Mouse (Mus musculus) kidney, embryonic 16.5 days (tissue): ENCODE data around the gene Gm10638. TPM values are rescaled to one million over a fixed set of nuclear protein-coding genes. Genes with fewer than 3 reads are reported as not detected.

Experiments used
- ATAC-seq: fragments of 200-750 bp; cut with Nextera tagmentation; 2 replicates; pipeline ENCODE4 v1.8.0; 2017; ENCODE audit warnings: moderate TSS enrichment; ENCODE audit not compliant: low FRiP score, low TSS enrichment
- H3K27ac ChIP-seq: fragments of 300-500 bp; sonication (generic); 2 replicates; pipeline ENCODE4 v1.5.1; 2014; ENCODE audit warnings: low read length
- H3K27me3 ChIP-seq: fragments of 300-500 bp; sonication (generic); 2 replicates; pipeline ENCODE4 v1.6.1; 2014; ENCODE audit warnings: low read length, control low read depth, mixed read lengths; ENCODE audit not compliant: insufficient read depth
- H3K36me3 ChIP-seq: fragments of 300-500 bp; sonication (generic); 2 replicates; pipeline ENCODE4 v1.6.1; 2014; ENCODE audit warnings: low read length, control low read depth, mixed read lengths; ENCODE audit not compliant: insufficient read depth
- H3K4me1 ChIP-seq: fragments of 300-500 bp; sonication (generic); 2 replicates; pipeline ENCODE4 v1.6.1; 2014; ENCODE audit warnings: low read length, control low read depth, mixed read lengths; ENCODE audit not compliant: insufficient read depth
- H3K4me2 ChIP-seq: fragments of 300-500 bp; sonication (generic); replicated peaks from 2 replicates; pipeline ENCODE4 v1.6.1; 2014; ENCODE audit warnings: low read depth, low read length
- H3K4me3 ChIP-seq: fragments of 300-500 bp; sonication (generic); 2 replicates; pipeline ENCODE4 v1.5.1; 2014; ENCODE audit warnings: mild to moderate bottlenecking, low read length
- H3K9ac ChIP-seq: fragments of 300-500 bp; sonication (generic); replicated peaks from 2 replicates; pipeline ENCODE4 v1.6.1; 2014; ENCODE audit warnings: low read length
- H3K9me3 ChIP-seq: fragments of 300-500 bp; sonication (generic); 2 replicates; pipeline ENCODE4 v1.6.1; 2016; ENCODE audit warnings: low read length, control low read depth
- WGBS: fragments of 180-500 bp; shearing (Covaris S2); extraction: QIAGEN DNeasy Blood & Tissue Kit; methylation state at CpG from one replicate; pipeline ENCODE4 v1.1.7; 2014; 5-methylcytosine and 5-hydroxymethylcytosine counted together
- polyA plus RNA-seq: library from polyadenylated mRNA; unstranded; fragments of >200 nt; fragmentation: Nextera tagmentation; extraction: Ambion mirVana; gene quantifications from 2 replicates; pipeline ENCODE4 v1.2.1, GENCODE M21; 2015

Gm10638 gene
- polyA plus RNA-seq, 1 experiment from 2014 or later: 3.5 TPM

DNA sequence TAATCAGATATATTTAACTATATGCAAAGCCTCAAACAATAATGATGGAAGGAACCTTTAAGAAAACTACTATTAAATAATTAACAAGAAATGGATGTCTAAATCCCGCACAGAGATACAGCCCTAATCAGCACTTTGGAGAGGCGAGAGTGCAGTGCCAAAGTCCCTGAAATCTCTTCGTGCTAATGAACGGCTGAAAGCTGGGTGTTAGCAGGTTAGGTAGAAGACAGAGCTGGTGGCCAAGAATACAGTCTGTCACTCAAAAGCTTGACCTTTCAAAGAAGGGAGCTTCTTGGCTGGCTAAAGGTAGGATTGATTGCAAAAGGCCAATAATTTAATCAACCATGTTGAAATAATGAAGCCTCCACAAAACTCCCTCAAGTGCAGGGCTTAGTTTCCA, 11.3 kb upstream of the Gm10638 start:
- Histone ChIP-seq H3K9me3 (no peaks in the 10 kb centered on the region), H3K4me2 (no peak overlapping the region), H3K36me3 (no peaks in the 10 kb centered on the region), H3K9ac (no peak overlapping the region), H3K4me1 (peaks cover 25% of the 10 kb centered on the region), H3K4me3 (no peak overlapping the region), H3K27ac (no peak overlapping the region), H3K27me3 (no peaks in the 10 kb centered on the region)
- 76% methylated on average over 4 of the region's 4 CpGs for WGBS
- no peak for ATAC-seq

DNA sequence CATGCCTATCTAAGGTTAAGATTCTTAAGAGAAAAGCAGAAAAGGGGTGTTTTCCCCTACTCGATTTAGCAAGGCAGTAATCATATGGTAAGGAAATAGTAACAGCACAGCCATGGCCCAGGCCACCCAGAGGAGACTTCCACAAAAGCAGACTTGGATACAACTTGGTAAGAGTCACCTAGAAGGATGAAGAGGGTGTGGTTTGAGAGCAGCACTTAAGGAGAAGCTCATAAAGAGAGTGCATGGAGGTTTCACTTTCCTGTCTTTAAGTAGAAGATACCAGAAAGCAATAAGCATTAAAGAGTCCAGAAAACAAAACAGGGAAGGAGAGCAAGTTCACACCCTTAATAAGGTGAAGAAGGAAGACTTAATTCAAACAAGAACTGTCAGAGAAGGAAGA, 10.5 kb upstream of the Gm10638 start:
- WGBS: 69% methylated on average over 1 of the region's 1 CpGs

GRCm38 (mm10) chr8:86735446-86736111, 9.9 kb upstream of the Gm10638 start:
- 40% methylated on average over 3 of the region's 3 CpGs for WGBS
- no peaks in the 10 kb centered on the region for H3K27me3 ChIP-seq
- H3K27ac ChIP-seq: no peak overlapping the region
- no peak overlapping the region for H3K4me3 ChIP-seq
- ATAC-seq: no peak
- H3K4me1 ChIP-seq: peaks cover 21% of the 10 kb centered on the region
- no peak overlapping the region for H3K9ac ChIP-seq
- H3K4me2 ChIP-seq: no peak overlapping the region
- no peaks in the 10 kb centered on the region for H3K36me3 ChIP-seq
- H3K9me3 ChIP-seq: no peaks in the 10 kb centered on the region

More for the DNA sequence above, 10.5 kb upstream of the Gm10638 start:
- Histone ChIP-seq H3K27me3 (no peaks in the 10 kb centered on the region), H3K4me1 (peaks cover 25% of the 10 kb centered on the region), H3K36me3 (no peaks in the 10 kb centered on the region), H3K9ac (no peak overlapping the region), H3K4me3 (no peak overlapping the region), H3K4me2 (no peak overlapping the region), H3K27ac (no peak overlapping the region), H3K9me3 (no peaks in the 10 kb centered on the region)
- no peak for ATAC-seq

DNA sequence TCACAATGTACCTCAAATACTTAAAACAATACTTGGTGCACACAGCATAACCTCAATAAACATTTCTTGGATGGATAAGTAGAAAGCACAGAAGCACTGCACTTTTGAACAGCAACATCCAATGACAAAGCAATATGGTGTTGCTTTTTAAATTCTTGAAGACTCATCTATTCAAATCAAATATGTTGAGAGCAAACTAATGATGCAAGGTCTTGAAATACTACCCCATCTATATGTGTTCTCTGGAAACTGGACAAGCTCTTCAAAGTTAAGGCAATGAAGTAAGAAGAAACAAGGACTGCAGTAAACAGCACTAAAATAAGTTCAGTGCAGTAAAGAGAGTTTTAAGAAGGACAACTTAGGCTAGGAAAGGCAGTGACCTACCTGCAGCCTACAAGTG, 4.6 kb upstream of the Gm10638 start:
- no peak overlapping the region for H3K4me3 ChIP-seq
- H3K27me3 ChIP-seq: no peaks in the 10 kb centered on the region
- ATAC-seq: no peak
- no peaks in the 10 kb centered on the region for H3K9me3 ChIP-seq
- no peak overlapping the region for H3K9ac ChIP-seq
- H3K4me1 ChIP-seq: peaks cover 11% of the 10 kb centered on the region
- H3K27ac ChIP-seq: no peak overlapping the region
- H3K4me2 ChIP-seq: no peak overlapping the region
- no peaks in the 10 kb centered on the region for H3K36me3 ChIP-seq

DNA sequence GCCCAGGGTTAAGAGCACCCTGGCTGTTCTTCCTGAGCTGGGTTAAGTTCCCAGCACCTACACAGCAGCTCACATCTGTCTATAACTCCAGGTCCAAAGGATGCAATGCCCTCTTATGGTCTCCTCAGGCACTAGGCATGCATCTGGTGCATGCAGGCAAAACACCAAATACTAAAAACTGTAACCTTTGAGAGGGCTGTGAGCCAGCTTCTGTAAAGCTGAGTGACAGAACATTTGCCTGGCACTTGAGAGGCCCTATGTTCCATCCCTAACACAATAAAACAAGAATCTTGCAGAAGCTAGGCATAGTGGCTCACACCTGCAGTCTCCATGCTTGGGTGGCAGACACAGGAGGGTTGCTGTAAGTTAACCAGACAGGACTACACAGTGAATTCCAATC, 3.9 kb upstream of the Gm10638 start:
- ATAC-seq: no peak
- Histone ChIP-seq H3K9me3 (no peaks in the 10 kb centered on the region), H3K4me1 (peaks cover 10% of the 10 kb centered on the region), H3K9ac (no peak overlapping the region), H3K4me2 (no peak overlapping the region), H3K36me3 (no peaks in the 10 kb centered on the region), H3K27ac (no peak overlapping the region), H3K4me3 (no peak overlapping the region), H3K27me3 (no peaks in the 10 kb centered on the region)

DNA sequence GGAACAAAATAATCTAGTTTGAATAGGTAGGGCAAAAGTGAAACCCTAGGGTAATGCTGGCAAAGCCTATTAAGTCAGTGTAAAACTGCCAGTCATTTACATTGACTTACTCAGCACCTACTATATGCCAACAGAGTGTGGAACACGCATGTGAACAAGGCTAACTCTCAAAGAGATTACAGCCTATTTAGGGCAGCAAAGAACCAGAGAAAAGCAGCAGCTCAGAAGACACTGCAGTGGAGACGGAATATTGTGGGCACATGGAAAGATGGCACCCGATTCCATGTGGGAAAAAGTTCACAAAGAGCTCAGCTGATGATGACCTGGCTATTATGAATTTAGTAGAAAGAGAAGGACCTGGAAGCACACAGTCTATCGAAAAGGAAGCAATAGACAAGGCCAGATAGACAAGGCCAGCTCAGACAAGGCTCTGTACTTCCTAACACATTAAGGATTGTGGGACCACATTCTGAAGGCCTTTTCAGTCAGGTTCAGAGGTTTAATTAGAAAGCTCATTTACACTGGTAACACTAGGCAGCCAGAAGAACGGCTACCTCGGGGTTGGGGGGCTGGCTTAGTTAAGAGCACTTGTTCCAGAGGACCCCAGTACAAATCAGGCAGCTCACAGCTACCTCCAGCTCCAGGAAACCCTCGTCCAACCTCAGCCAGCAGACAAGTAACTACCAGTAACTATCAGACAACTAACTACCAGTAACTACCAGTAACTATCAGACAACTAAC, 2.7 kb upstream of the Gm10638 start:
- no peak for ATAC-seq
- H3K36me3 ChIP-seq: no peaks in the 10 kb centered on the region
- H3K4me1 ChIP-seq: peaks cover 15% of the 10 kb centered on the region
- H3K9me3 ChIP-seq: no peaks in the 10 kb centered on the region
- H3K4me3 ChIP-seq: no peak overlapping the region
- H3K27me3 ChIP-seq: no peaks in the 10 kb centered on the region
- H3K9ac ChIP-seq: no peak overlapping the region
- H3K4me2 ChIP-seq: no peak overlapping the region
- H3K27ac ChIP-seq: no peak overlapping the region
- WGBS: 78% methylated on average over 7 of the region's 7 CpGs

DNA sequence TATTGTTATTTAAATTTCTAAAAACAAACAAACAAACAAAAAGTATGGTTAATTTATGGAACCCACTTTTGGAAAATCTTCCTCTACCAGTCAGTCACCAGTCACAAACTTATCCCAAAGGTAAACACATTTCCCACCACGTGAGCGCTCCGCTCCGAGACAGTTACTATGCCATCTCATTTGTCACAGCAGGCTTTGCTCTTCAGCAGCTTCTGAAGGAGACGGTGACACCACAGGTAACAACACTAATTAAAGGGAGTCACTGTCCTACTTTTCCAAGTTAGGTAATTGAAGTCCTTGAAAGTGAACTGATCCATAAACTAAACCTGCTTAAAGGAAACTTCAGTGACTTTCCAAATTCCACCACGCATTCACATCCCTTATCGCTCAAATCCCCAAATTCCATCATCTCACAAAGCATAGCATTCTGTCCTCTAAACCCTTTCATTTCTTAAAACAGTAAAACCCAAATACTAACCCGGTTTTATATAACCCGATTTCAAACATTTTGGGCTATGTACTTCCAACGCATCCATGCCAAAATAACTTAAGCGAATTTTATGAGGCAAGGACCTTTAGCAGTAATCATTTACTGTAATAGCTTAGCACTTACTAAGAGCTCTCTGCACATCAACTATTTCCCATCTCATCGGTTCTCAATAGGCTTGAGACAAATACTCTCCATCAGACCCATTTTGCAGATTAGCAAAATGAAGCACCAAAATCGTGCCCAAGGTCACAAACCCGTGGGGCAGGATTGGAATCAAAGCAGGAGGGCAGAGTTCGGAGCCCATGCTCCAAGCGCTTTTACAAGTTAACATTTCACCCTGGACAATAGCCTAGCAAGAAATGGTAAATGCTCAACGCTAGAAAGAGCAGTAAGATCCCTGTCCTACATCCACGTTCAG, 932 bp upstream of the Gm10638 start:
- H3K9ac ChIP-seq: peak overlapping the region; percentile 99
- peak overlapping the region; percentile 55 for H3K4me2 ChIP-seq
- WGBS: 5% methylated on average over 18 of the region's 18 CpGs
- peak overlapping the region; percentile 94 for H3K27ac ChIP-seq
- no peaks in the 10 kb centered on the region for H3K9me3 ChIP-seq
- 0 out of 2 replicates have a peak, but pooled peaks have one; percentile 2 for ATAC-seq
- no peaks in the 10 kb centered on the region for H3K27me3 ChIP-seq
- H3K4me1 ChIP-seq: peaks cover 15% of the 10 kb centered on the region
- no peaks in the 10 kb centered on the region for H3K36me3 ChIP-seq
- H3K4me3 ChIP-seq: peak overlapping the region; percentile 72

GRCm38 (mm10) chr8:86745935-86746441, 489 bp downstream of the Gm10638 start:
- Histone ChIP-seq H3K4me2 (peak overlapping the region; percentile 91), H3K9ac (peak overlapping the region; percentile 99), H3K27ac (peak overlapping the region; percentile 94), H3K36me3 (no peaks in the 10 kb centered on the region), H3K27me3 (no peaks in the 10 kb centered on the region), H3K4me3 (peak overlapping the region; percentile 72), H3K4me1 (peaks cover 15% of the 10 kb centered on the region), H3K9me3 (no peaks in the 10 kb centered on the region)
- under 1% methylated on average over 50 of the region's 70 CpGs for WGBS
- peak; percentile 86 for ATAC-seq

DNA sequence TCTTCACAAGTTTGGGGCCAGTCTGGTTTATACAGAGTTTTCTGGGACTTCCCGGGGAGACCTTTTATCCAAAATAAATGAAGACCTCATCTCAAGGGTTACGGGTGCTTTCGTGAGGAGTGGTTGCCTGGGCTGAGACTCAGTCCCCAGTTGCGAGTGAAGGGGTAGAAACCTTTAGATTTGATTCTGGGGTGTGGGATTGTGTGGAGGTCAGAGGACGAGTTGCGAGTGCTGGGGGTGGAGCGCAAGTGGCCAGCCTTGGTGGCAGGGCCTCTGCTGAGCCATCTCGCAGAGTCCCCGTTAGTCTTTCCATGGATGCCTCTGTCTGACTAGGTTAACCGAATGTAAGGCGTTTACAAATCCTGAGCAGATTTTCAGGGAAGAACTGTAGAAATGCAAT, 1.0 kb downstream of the Gm10638 start:
- Histone ChIP-seq H3K27ac (peak overlapping the region; percentile 71), H3K36me3 (no peaks in the 10 kb centered on the region), H3K4me2 (peak overlapping the region; percentile 91), H3K9me3 (no peaks in the 10 kb centered on the region), H3K27me3 (no peaks in the 10 kb centered on the region), H3K4me1 (peaks cover 15% of the 10 kb centered on the region), H3K9ac (peak overlapping the region; percentile 99), H3K4me3 (peak overlapping the region; percentile 72)
- peak; percentile 28; the same call in 1 of the 2 replicates for ATAC-seq
- 2% methylated on average over 11 of the region's 11 CpGs for WGBS
